Mouse (Mus musculus) liver, adult 2 months (tissue): ENCODE measurements around the gene Tmem171.

ENCODE experiments used
- CTCF ChIP-seq: fragments of 200-500 bp; IDR thresholded peaks from 2 replicates; pipeline ENCODE4 v1.5.1; 2011; ENCODE audit warnings: low read depth, low read length, control low read depth
- POLR2A ChIP-seq: fragments of 200-500 bp; IDR thresholded peaks from 2 replicates; pipeline ENCODE4 v1.6.1; 2011; ENCODE audit warnings: low read length, control low read depth; ENCODE audit not compliant: insufficient read depth; ENCODE audit errors: extremely low read depth

GRCm38 (mm10) chr13:98636571-98636970 lies 58.1 kb downstream of the Tmem171 start:
- TF ChIP-seq CTCF: no peak
- no peak for TF ChIP-seq POLR2A
